Comparison of ENCODE assay signal across 8 mouse cellular contexts in genomic region chr10:43220479-43220878, GRCm38 (mm10). TPM values are rescaled to one million over a fixed set of nuclear protein-coding genes. Genes with fewer than 3 reads are reported as not detected.
DNase-seq lines count a peak whose midpoint lies in the region; ATAC-seq and TF ChIP-seq lines count a peak whose summit lies in the region.

No protein-coding gene starts in this region.

- ATAC-seq in embryonic facial prominence, embryonic 15.5 days (ENCODE audit: insufficient number of reproducible peaks, low FRiP score, low TSS enrichment, low read depth), result no peak
- ATAC-seq in intestine, postnatal 0 days, result no peak
- ATAC-seq in neural tube, embryonic 12.5 days (ENCODE audit: low FRiP score, low read depth), result no peak

- TF ChIP-seq EP300 in heart, adult 2 months (IDR thresholded peaks at IDR 0.05; ENCODE audit: insufficient read depth, low read depth, low read length), result no peak

- peaks cover 3% of the 10 kb centered on the region for H3K4me1 ChIP-seq in heart, adult 2 months (ENCODE audit: control insufficient read depth, insufficient read depth, low read length)
- peaks cover 10% of the 10 kb centered on the region for H3K4me1 ChIP-seq in embryonic facial prominence, embryonic 15.5 days
- 0 out of 2 replicates have a peak, but pooled peaks cover 3% of the 10 kb centered on the region for H3K4me1 ChIP-seq in intestine, postnatal 0 days (replicated peaks; ENCODE audit: control insufficient read depth, insufficient read depth, low read length)
- peaks cover 10% of the 10 kb centered on the region for H3K4me1 ChIP-seq in neural tube, embryonic 12.5 days

- no peaks in the 10 kb centered on the region for H3K27me3 ChIP-seq in heart, adult 2 months (ENCODE audit: control insufficient read depth, insufficient read depth, low read length)
- no peaks in the 10 kb centered on the region for H3K27me3 ChIP-seq in C2C12 (ENCODE audit: control insufficient read depth, insufficient read depth, insufficient read length)
- no peaks in the 10 kb centered on the region for H3K27me3 ChIP-seq in embryonic facial prominence, embryonic 15.5 days
- H3K27me3 ChIP-seq in intestine, postnatal 0 days (replicated peaks; ENCODE audit: control insufficient read depth, insufficient read depth, low read length), result no peaks in the 10 kb centered on the region
- no peaks in the 10 kb centered on the region for H3K27me3 ChIP-seq in neural tube, embryonic 12.5 days (replicated peaks)

- no peak for DNase-seq in heart, adult 2 months
- DNase-seq in heart, postnatal 10 days, result no peak
- DNase-seq in spleen, adult 12 weeks (ENCODE audit: low spot score), result no peak
- DNase-seq in ovary, postnatal 14 days (ENCODE audit: low spot score), result no peak

- peak overlapping the region; percentile 93 for H3K9ac ChIP-seq in heart, adult 2 months (ENCODE audit: low read depth, low read length)
- H3K9ac ChIP-seq in embryonic facial prominence, embryonic 15.5 days, result peak overlapping the region; percentile 88
- peak overlapping the region; percentile 91 for H3K9ac ChIP-seq in intestine, postnatal 0 days (ENCODE audit: low read depth, low read length)
- H3K9ac ChIP-seq in neural tube, embryonic 12.5 days, result peak overlapping the region; percentile 91

- 6% methylated on average over 7 of the region's 7 CpGs for WGBS in heart, adult 2 months
- 10% methylated on average over 7 of the region's 7 CpGs for WGBS in embryonic facial prominence, embryonic 15.5 days
- WGBS in intestine, postnatal 0 days, result 13% methylated on average over 7 of the region's 7 CpGs
- 30% methylated on average over 7 of the region's 7 CpGs for WGBS in neural tube, embryonic 12.5 days

- H3K27ac ChIP-seq in heart, adult 2 months, result peak overlapping the region; percentile 96
- H3K27ac ChIP-seq in embryonic facial prominence, embryonic 15.5 days (replicated peaks), result peak overlapping the region; percentile 91
- H3K27ac ChIP-seq in intestine, postnatal 0 days (ENCODE audit: low read depth, low read length), result peak overlapping the region; percentile 91
- 0 out of 2 replicates have a peak overlapping the region, but pooled peaks have one; percentile 75 for H3K27ac ChIP-seq in neural tube, embryonic 12.5 days

- H3ac ChIP-seq in C2C12 (ENCODE audit: control insufficient read depth, insufficient read length, low read depth), result peak overlapping the region; percentile 91

- TF ChIP-seq CTCF in heart, adult 2 months (IDR thresholded peaks at IDR 0.05), result no peak
- TF ChIP-seq CTCF in C2C12 (IDR thresholded peaks at IDR 0.05; ENCODE audit: control insufficient read depth, insufficient read depth, insufficient read length), result no peak
- no peak for TF ChIP-seq CTCF in intestine, postnatal 0 days (IDR thresholded peaks at IDR 0.05; ENCODE audit: low read depth)

- no peaks in the 10 kb centered on the region; the same call in 1 of the 2 replicates for H3K79me2 ChIP-seq in heart, adult 2 months (replicated peaks; ENCODE audit: control insufficient read depth, insufficient read depth, low read length)
- peaks cover 43% of the 10 kb centered on the region for H3K79me2 ChIP-seq in C2C12 (ENCODE audit: control insufficient read depth, insufficient read depth)

- intact Hi-C loops in heart, adult 2 months (cut with DNase I), result loop anchor here (5.0 to 10.0 kb wide), 2 partner anchors 157 to 254 kb away; partner anchors contain the start of gene Bend3
- intact Hi-C loops in heart, postnatal 10 days (cut with DNase I), result loop anchor here (1.0 to 5.0 kb wide), 2 partner anchors 47 to 152 kb away; no protein-coding TSS in a partner anchor

- no peak for TF ChIP-seq POLR2A in heart, adult 2 months (IDR thresholded peaks at IDR 0.05; ENCODE audit: insufficient read depth, low read depth, low read length)

- no peaks in the 10 kb centered on the region for H3K36me3 ChIP-seq in heart, adult 2 months (ENCODE audit: control insufficient read depth, insufficient read depth, low read length)
- no peaks in the 10 kb centered on the region for H3K36me3 ChIP-seq in C2C12 (ENCODE audit: control insufficient read depth, insufficient read depth)
- no peaks in the 10 kb centered on the region for H3K36me3 ChIP-seq in embryonic facial prominence, embryonic 15.5 days
- H3K36me3 ChIP-seq in intestine, postnatal 0 days (ENCODE audit: control insufficient read depth, insufficient read depth), result no peaks in the 10 kb centered on the region
- H3K36me3 ChIP-seq in neural tube, embryonic 12.5 days, result no peaks in the 10 kb centered on the region

- no peaks in the 10 kb centered on the region for H3K9me3 ChIP-seq in embryonic facial prominence, embryonic 15.5 days (replicated peaks)
- H3K9me3 ChIP-seq in intestine, postnatal 0 days (ENCODE audit: control insufficient read depth), result no peaks in the 10 kb centered on the region
- H3K9me3 ChIP-seq in neural tube, embryonic 12.5 days, result no peaks in the 10 kb centered on the region

- peak overlapping the region; percentile 98 for H3K4me3 ChIP-seq in heart, adult 2 months
- H3K4me3 ChIP-seq in C2C12 (ENCODE audit: insufficient read depth, poor library complexity, severe bottlenecking), result peak overlapping the region; percentile 89
- peak overlapping the region; percentile 89 for H3K4me3 ChIP-seq in embryonic facial prominence, embryonic 15.5 days (replicated peaks)
- H3K4me3 ChIP-seq in intestine, postnatal 0 days (ENCODE audit: low read depth, low read length), result peak overlapping the region; percentile 87
- peak overlapping the region; percentile 85 for H3K4me3 ChIP-seq in neural tube, embryonic 12.5 days

- H3K79me3 ChIP-seq in C2C12 (ENCODE audit: low read depth), result peaks cover 15% of the 10 kb centered on the region

- H3K4me2 ChIP-seq in embryonic facial prominence, embryonic 15.5 days (replicated peaks), result peak overlapping the region; percentile 57
- peak overlapping the region; percentile 92 for H3K4me2 ChIP-seq in intestine, postnatal 0 days (replicated peaks; ENCODE audit: low read depth)
- H3K4me2 ChIP-seq in neural tube, embryonic 12.5 days (replicated peaks), result peak overlapping the region; percentile 68

TF ChIP-seq in C2C12, 6 proteins besides CTCF, POLR2A, EP300 and RAD21:
- TF ChIP-seq MYOD1 (IDR thresholded peaks at IDR 0.05; ENCODE audit: control insufficient read depth, insufficient read length, low read depth), result no peak
- no peak for TF ChIP-seq USF1 (IDR thresholded peaks at IDR 0.05; ENCODE audit: low read depth)
- TF ChIP-seq FOSL1 (IDR thresholded peaks at IDR 0.05; ENCODE audit: insufficient read depth, low read length, poor library complexity, severe bottlenecking), result no peak
- no peak for TF ChIP-seq MYOG (IDR thresholded peaks at IDR 0.05; ENCODE audit: control insufficient read depth, extremely low read depth, insufficient read length)
- no peak for TF ChIP-seq MAX (IDR thresholded peaks at IDR 0.05)
- no peak for TF ChIP-seq CEBPB (IDR thresholded peaks at IDR 0.05; ENCODE audit: low read depth)

RNA-seq across cellular contexts. Expression of gene Pdss2, which starts 0.8 kb away (rescaled TPM):
- 10 to 100 TPM; 31.1 to 33.7 TPM for total RNA-seq in heart, adult 2 months (2021)
- 16.6 and 27.0 TPM in 2 replicates for polyA plus RNA-seq in heart, adult 2 months (2012; rRNA removed)
- 10 to 100 TPM; 21.7 to 24.7 TPM for total RNA-seq in heart, postnatal 10 days (2021)
- 7.5 TPM for polyA plus RNA-seq in C2C12 (2012; fragmentation: generic; extraction: Trizol)
- polyA plus RNA-seq in embryonic facial prominence, embryonic 15.5 days (2015; fragmentation: Nextera tagmentation; extraction: Ambion mirVana), result 10.2 and 11.2 TPM in 2 replicates
- 7.8 and 8.0 TPM in 2 replicates for polyA plus RNA-seq in intestine, postnatal 0 days (2015; fragmentation: Nextera tagmentation; extraction: Ambion mirVana)
- 13.6 and 13.9 TPM in 2 replicates for polyA plus RNA-seq in neural tube, embryonic 12.5 days (2016; fragmentation: Nextera tagmentation; extraction: Ambion mirVana)

RNA-seq across cellular contexts. Expression of gene 9030612E09Rik, which starts 46.0 kb away (rescaled TPM):
- total RNA-seq in heart, adult 2 months (2021), result 1 to 10 TPM; 2.2 to 2.5 TPM
- 3.5 and 5.8 TPM in 2 replicates for polyA plus RNA-seq in heart, adult 2 months (2012; rRNA removed)
- 1 to 10 TPM; 1.6 to 2.3 TPM for total RNA-seq in heart, postnatal 10 days (2021)
- 0.22 TPM for polyA plus RNA-seq in C2C12 (2012; fragmentation: generic; extraction: Trizol)
- polyA plus RNA-seq in embryonic facial prominence, embryonic 15.5 days (2015; fragmentation: Nextera tagmentation; extraction: Ambion mirVana), result 1.6 and 1.7 TPM in 2 replicates
- 0.14 and 0.26 TPM in 2 replicates for polyA plus RNA-seq in intestine, postnatal 0 days (2015; fragmentation: Nextera tagmentation; extraction: Ambion mirVana)
- 1.9 and 2.5 TPM in 2 replicates for polyA plus RNA-seq in neural tube, embryonic 12.5 days (2016; fragmentation: Nextera tagmentation; extraction: Ambion mirVana)

RNA-seq across cellular contexts. Expression of gene Sobp, which starts 46.1 kb away (rescaled TPM):
- total RNA-seq in heart, adult 2 months (2021), result 10 to 100 TPM; 16.5 to 16.7 TPM
- polyA plus RNA-seq in heart, adult 2 months (2012; rRNA removed), result 5.1 and 5.3 TPM in 2 replicates
- 10 to 100 TPM; 12.0 to 15.4 TPM for total RNA-seq in heart, postnatal 10 days (2021)
- polyA plus RNA-seq in C2C12 (2012; fragmentation: generic; extraction: Trizol), result 1.2 TPM
- 3.5 and 3.7 TPM in 2 replicates for polyA plus RNA-seq in embryonic facial prominence, embryonic 15.5 days (2015; fragmentation: Nextera tagmentation; extraction: Ambion mirVana)
- polyA plus RNA-seq in intestine, postnatal 0 days (2015; fragmentation: Nextera tagmentation; extraction: Ambion mirVana), result 0.86 and 0.99 TPM in 2 replicates
- polyA plus RNA-seq in neural tube, embryonic 12.5 days (2016; fragmentation: Nextera tagmentation; extraction: Ambion mirVana), result 6.1 and 7.5 TPM in 2 replicates
